Mouse (Mus musculus) kidney, embryonic 14.5 days (tissue): ENCODE measurements at regions not wholly inside any gene's neighbourhood (a gene's known extent, or its start where the extent isn't known, plus 50 kb on each side); places are given as distances from the start of the nearest gene placed in this dataset.

Experiments
- ATAC-seq: fragments of 200-750 bp; cut with Nextera tagmentation; 2 replicates; pipeline ENCODE4 v1.8.0; 2017; ENCODE audit warnings: moderate number of reproducible peaks, mild to moderate bottlenecking, moderate TSS enrichment, moderate library complexity; ENCODE audit not compliant: low FRiP score, low TSS enrichment
- H3K27ac ChIP-seq: fragments of 300-500 bp; sonication (generic); 2 replicates; pipeline ENCODE4 v1.5.1; 2014; ENCODE audit warnings: low read depth, mild to moderate bottlenecking, low read length, moderate library complexity, mixed read lengths
- H3K27me3 ChIP-seq: fragments of 300-500 bp; sonication (generic); 2 replicates; pipeline ENCODE4 v1.6.1; 2014; ENCODE audit warnings: mild to moderate bottlenecking, low read length; ENCODE audit not compliant: control insufficient read depth, insufficient read depth
- H3K36me3 ChIP-seq: fragments of 300-500 bp; sonication (generic); 2 replicates; pipeline ENCODE4 v1.6.1; 2014; ENCODE audit warnings: low read length, mixed read lengths; ENCODE audit not compliant: control insufficient read depth, insufficient read depth
- H3K4me1 ChIP-seq: fragments of 300-500 bp; sonication (generic); 2 replicates; pipeline ENCODE4 v1.6.1; 2014; ENCODE audit warnings: low read length, mixed read lengths; ENCODE audit not compliant: control insufficient read depth, insufficient read depth
- H3K4me2 ChIP-seq: fragments of 300-500 bp; sonication (generic); replicated peaks from 2 replicates; pipeline ENCODE4 v1.6.1; 2014; ENCODE audit warnings: low read depth, mild to moderate bottlenecking, low read length
- H3K4me3 ChIP-seq: fragments of 300-500 bp; sonication (generic); 2 replicates; pipeline ENCODE4 v1.5.1; 2014; ENCODE audit warnings: mild to moderate bottlenecking, low read length
- H3K9ac ChIP-seq: fragments of 300-500 bp; sonication (generic); 2 replicates; pipeline ENCODE4 v1.6.1; 2014; ENCODE audit warnings: low read depth, mild to moderate bottlenecking, low read length, moderate library complexity
- H3K9me3 ChIP-seq: fragments of 300-500 bp; sonication (generic); 2 replicates; pipeline ENCODE4 v1.6.1; 2016; ENCODE audit warnings: low read length; ENCODE audit not compliant: control insufficient read depth
- WGBS: fragments of 180-500 bp; shearing (Covaris S2); extraction: QIAGEN DNeasy Blood & Tissue Kit; methylation state at CpG from one replicate; pipeline ENCODE4 v1.1.7; 2014; 5-methylcytosine and 5-hydroxymethylcytosine counted together

GRCm38 (mm10) chr9:80723638-80724037 is 258.4 kb upstream of the Impg1 start:
- Histone ChIP-seq H3K4me2 (no peak overlapping the region), H3K4me1 (no peaks in the 10 kb centered on the region), H3K36me3 (no peaks in the 10 kb centered on the region), H3K27ac (no peak overlapping the region), H3K9me3 (no peaks in the 10 kb centered on the region), H3K9ac (no peak overlapping the region), H3K4me3 (no peak overlapping the region), H3K27me3 (no peaks in the 10 kb centered on the region)
- no peak for ATAC-seq

GRCm38 (mm10) chr9:80718516-80718915 is 253.2 kb upstream of the Impg1 start:
- whole genome bisulfite sequencing: 88% methylated on average over 4 of the region's 4 CpGs
- no peaks in the 10 kb centered on the region for H3K36me3 ChIP-seq
- no peak for ATAC-seq

GRCm38 (mm10) chr9:80709781-80710180 is 244.5 kb upstream of the Impg1 start:
- no peaks in the 10 kb centered on the region for H3K27me3 ChIP-seq

More at GRCm38 (mm10) chr9:80718516-80718915, 253.2 kb upstream of the Impg1 start:
- Histone ChIP-seq H3K9me3 (no peaks in the 10 kb centered on the region), H3K27me3 (no peaks in the 10 kb centered on the region), H3K9ac (no peak overlapping the region), H3K4me2 (no peak overlapping the region), H3K27ac (no peak overlapping the region), H3K4me3 (no peak overlapping the region), H3K4me1 (no peaks in the 10 kb centered on the region)

GRCm38 (mm10) chr9:80705264-80705663 is 240.0 kb upstream of the Impg1 start:
- no peak for ATAC-seq
- Histone ChIP-seq H3K4me1 (no peaks in the 10 kb centered on the region), H3K4me2 (no peak overlapping the region), H3K27me3 (no peaks in the 10 kb centered on the region), H3K36me3 (no peaks in the 10 kb centered on the region), H3K27ac (no peak overlapping the region), H3K9ac (no peak overlapping the region), H3K9me3 (no peaks in the 10 kb centered on the region), H3K4me3 (no peak overlapping the region)
- WGBS: 83% methylated on average over 2 of the region's 2 CpGs

More at GRCm38 (mm10) chr9:80709781-80710180, 244.5 kb upstream of the Impg1 start:
- no peak overlapping the region for H3K4me3 ChIP-seq
- no peaks in the 10 kb centered on the region for H3K4me1 ChIP-seq
- H3K4me2 ChIP-seq: no peak overlapping the region
- ATAC-seq: no peak
- H3K9ac ChIP-seq: no peak overlapping the region
- no peaks in the 10 kb centered on the region for H3K9me3 ChIP-seq
- no peaks in the 10 kb centered on the region for H3K36me3 ChIP-seq
- H3K27ac ChIP-seq: no peak overlapping the region

- no peak for ATAC-seq
Measured at GRCm38 (mm10) chr9:80697171-80697570, 231.9 kb upstream of the Impg1 start.

GRCm38 (mm10) chr9:80688481-80689086 is 223.3 kb upstream of the Impg1 start:
- H3K27me3 ChIP-seq: no peaks in the 10 kb centered on the region
- H3K4me2 ChIP-seq: no peak overlapping the region
- no peaks in the 10 kb centered on the region for H3K9me3 ChIP-seq
- no peak for ATAC-seq
- no peaks in the 10 kb centered on the region for H3K4me1 ChIP-seq
- H3K36me3 ChIP-seq: no peaks in the 10 kb centered on the region
- H3K27ac ChIP-seq: no peak overlapping the region
- no peak overlapping the region for H3K4me3 ChIP-seq
- WGBS: 69% methylated on average over 9 of the region's 9 CpGs
- no peak overlapping the region for H3K9ac ChIP-seq

More at GRCm38 (mm10) chr9:80697171-80697570, 231.9 kb upstream of the Impg1 start:
- WGBS: 78% methylated on average over 2 of the region's 2 CpGs
- H3K27me3 ChIP-seq: no peaks in the 10 kb centered on the region
- H3K4me2 ChIP-seq: no peak overlapping the region
- no peaks in the 10 kb centered on the region for H3K4me1 ChIP-seq
- no peak overlapping the region for H3K9ac ChIP-seq
- H3K36me3 ChIP-seq: no peaks in the 10 kb centered on the region
- no peak overlapping the region for H3K4me3 ChIP-seq
- H3K9me3 ChIP-seq: no peaks in the 10 kb centered on the region
- no peak overlapping the region for H3K27ac ChIP-seq

- ATAC-seq: no peak
- H3K9me3 ChIP-seq: no peaks in the 10 kb centered on the region
- no peak overlapping the region for H3K4me3 ChIP-seq
- no peaks in the 10 kb centered on the region for H3K4me1 ChIP-seq
- 66% methylated on average over 5 of the region's 5 CpGs for WGBS
- no peak overlapping the region for H3K27ac ChIP-seq
- H3K9ac ChIP-seq: no peak overlapping the region
- H3K36me3 ChIP-seq: no peaks in the 10 kb centered on the region
- H3K27me3 ChIP-seq: no peaks in the 10 kb centered on the region
- H3K4me2 ChIP-seq: no peak overlapping the region
Measured at GRCm38 (mm10) chr9:80683030-80683692, 217.9 kb upstream of the Impg1 start.

- no peak for ATAC-seq
- Histone ChIP-seq H3K4me1 (no peaks in the 10 kb centered on the region), H3K27me3 (no peaks in the 10 kb centered on the region), H3K27ac (no peak overlapping the region), H3K4me3 (no peak overlapping the region), H3K4me2 (no peak overlapping the region), H3K9me3 (no peaks in the 10 kb centered on the region), H3K36me3 (no peaks in the 10 kb centered on the region), H3K9ac (no peak overlapping the region)
- 90% methylated on average over 2 of the region's 2 CpGs for WGBS
Measured at GRCm38 (mm10) chr9:80681709-80682108, 216.4 kb upstream of the Impg1 start.

- H3K4me2 ChIP-seq: no peak overlapping the region
- H3K9ac ChIP-seq: no peak overlapping the region
- H3K27ac ChIP-seq: no peak overlapping the region
- H3K9me3 ChIP-seq: no peaks in the 10 kb centered on the region
- no peaks in the 10 kb centered on the region for H3K27me3 ChIP-seq
- no peak overlapping the region for H3K4me3 ChIP-seq
- H3K36me3 ChIP-seq: no peaks in the 10 kb centered on the region
- H3K4me1 ChIP-seq: no peaks in the 10 kb centered on the region
- 84% methylated on average over 1 of the region's 1 CpGs for WGBS
- ATAC-seq: no peak
Measured at GRCm38 (mm10) chr9:80671483-80671882, 206.2 kb upstream of the Impg1 start.
